Mouse (Mus musculus): ENCODE measurements around the gene Dph1. TPM values are rescaled to one million over a fixed set of nuclear protein-coding genes. Genes with fewer than 3 reads are reported as not detected.
A peak's percentile ranks its signal among the peaks of the same experiment; 100 is the strongest.

Dph1 gene
- total RNA-seq, 2 experiments from 2014 or later, result 26.9 to 27.2 TPM

GRCm38 (mm10) chr11:75206347-75206746 is 15.3 kb upstream of the Dph1 start:
- DNase-seq (ENCODE audit: low spot score in 2 of 2), result no peak

GRCm38 (mm10) chr11:75204472-75204871 is 13.4 kb upstream of the Dph1 start:
- intact Hi-C loops (cut with DNase I), result no loop called here

More at GRCm38 (mm10) chr11:75206347-75206746, 15.3 kb upstream of the Dph1 start:
- intact Hi-C loops (cut with DNase I), result no loop called here

GRCm38 (mm10) chr11:75203926-75204325 is 12.9 kb upstream of the Dph1 start:
- intact Hi-C loops (cut with DNase I), result no loop called here
- no peak for DNase-seq (ENCODE audit: low spot score in 2 of 2)

More at GRCm38 (mm10) chr11:75204472-75204871, 13.4 kb upstream of the Dph1 start:
- DNase-seq (ENCODE audit: low spot score in 2 of 2), result no peak

- intact Hi-C loops (cut with DNase I), result no loop called here
- DNase-seq (ENCODE audit: low spot score in 2 of 2), result no peak
These were observed 10.7 kb upstream of the Dph1 start for GRCm38 (mm10) chr11:75201721-75202120.

GRCm38 (mm10) chr11:75200935-75201334 is 9.9 kb upstream of the Dph1 start:
- intact Hi-C loops (cut with DNase I), result no loop called here
- DNase-seq (ENCODE audit: low spot score in 2 of 2), result peak; percentile 74 to 91

GRCm38 (mm10) chr11:75199951-75200350 is 8.9 kb upstream of the Dph1 start:
- intact Hi-C loops (cut with DNase I), result no loop called here
- DNase-seq (ENCODE audit: low spot score in 2 of 2), result no peak

GRCm38 (mm10) chr11:75198792-75199191 is 7.8 kb upstream of the Dph1 start:
- no peak for DNase-seq (ENCODE audit: low spot score in 2 of 2)
- intact Hi-C loops (cut with DNase I), result no loop called here

GRCm38 (mm10) chr11:75197956-75198355 is 6.9 kb upstream of the Dph1 start:
- intact Hi-C loops (cut with DNase I), result no loop called here
- no peak for DNase-seq (ENCODE audit: low spot score in 2 of 2)

GRCm38 (mm10) chr11:75196131-75196530 is 5.1 kb upstream of the Dph1 start:
- intact Hi-C loops (cut with DNase I), result no loop called here

GRCm38 (mm10) chr11:75194850-75195461 is 3.9 kb upstream of the Dph1 start:
- intact Hi-C loops (cut with DNase I), result loop anchor here (5.0 kb wide), 2 partner anchors 197 to 267 kb away; partner anchors contain the start of gene Tlcd2

More at GRCm38 (mm10) chr11:75196131-75196530, 5.1 kb upstream of the Dph1 start:
- no peak for DNase-seq (ENCODE audit: low spot score in 2 of 2)

GRCm38 (mm10) chr11:75194121-75194849 is 3.2 kb upstream of the Dph1 start:
- no peak for DNase-seq (ENCODE audit: low spot score in 2 of 2)
- intact Hi-C loops (cut with DNase I), result loop anchor here (5.0 kb wide), 2 partner anchors 198 to 268 kb away; partner anchors contain the start of gene Tlcd2

More at GRCm38 (mm10) chr11:75194850-75195461, 3.9 kb upstream of the Dph1 start:
- DNase-seq (ENCODE audit: low spot score in 2 of 2), result peak in 1 of 2 experiments; percentile 55

- intact Hi-C loops (cut with DNase I), result loop anchor here (1.0 to 5.0 kb wide), 3 partner anchors 98 to 269 kb away; partner anchors contain the start of gene Tlcd2
- peak; percentile 74 to 76 for DNase-seq (ENCODE audit: low spot score in 2 of 2)
These were observed 2.4 kb upstream of the Dph1 start, which contains the start of gene Rtn4rl1 for GRCm38 (mm10) chr11:75193256-75194071. Gene Rtn4rl1, plus strand, starts transcription at chr11:75193783.

GRCm38 (mm10) chr11:75192336-75193214 is 1.5 kb upstream of the Dph1 start:
- intact Hi-C loops (cut with DNase I), result loop anchor here (1.0 to 5.0 kb wide), 3 partner anchors 99 to 270 kb away; partner anchors contain the start of gene Tlcd2
- peak in 1 of 2 experiments; percentile 84 for DNase-seq (ENCODE audit: low spot score in 2 of 2)

GRCm38 (mm10) chr11:75191841-75192240 is 800 bp upstream of the Dph1 start:
- intact Hi-C loops (cut with DNase I), result loop anchor here (5.0 kb wide), 2 partner anchors 200 to 270 kb away; partner anchors contain the start of gene Tlcd2

GRCm38 (mm10) chr11:75190371-75190724 is 693 bp downstream of the Dph1 start:
- intact Hi-C loops (cut with DNase I), result loop anchor here (5.0 kb wide), 2 partner anchors 202 to 272 kb away; partner anchors contain the start of gene Tlcd2
- peak; percentile 81 to 88 for DNase-seq (ENCODE audit: low spot score in 2 of 2)

More at GRCm38 (mm10) chr11:75191841-75192240, 800 bp upstream of the Dph1 start:
- no peak for DNase-seq (ENCODE audit: low spot score in 2 of 2)

- no peak for DNase-seq (ENCODE audit: low spot score in 2 of 2)
- intact Hi-C loops (cut with DNase I), result loop anchor here (5.0 kb wide), 2 partner anchors 202 to 272 kb away; partner anchors contain the start of gene Tlcd2
These were observed 1.2 kb downstream of the Dph1 start for GRCm38 (mm10) chr11:75189713-75190370.

- intact Hi-C loops (cut with DNase I), result no loop called here
- DNase-seq (ENCODE audit: low spot score in 2 of 2), result peak in 1 of 2 experiments; percentile 76
These were observed 6.1 kb downstream of the Dph1 start for GRCm38 (mm10) chr11:75184986-75185385.

- peak in 1 of 2 experiments; percentile 76 for DNase-seq (ENCODE audit: low spot score in 2 of 2)
- intact Hi-C loops (cut with DNase I), result no loop called here
These were observed 6.5 kb downstream of the Dph1 start for GRCm38 (mm10) chr11:75184573-75184972.

Measured in left cerebral cortex, postnatal 25 days (tissue).